Mouse (Mus musculus) hindbrain, embryonic 14.5 days (tissue): ENCODE results near the gene Ndufb4. TPM values are rescaled to one million over a fixed set of nuclear protein-coding genes. Genes with fewer than 3 reads are reported as not detected.
A peak's percentile ranks its signal among the peaks of the same experiment; 100 is the strongest.
"Not testable (repeated sequence)": the region's sequence is repeated elsewhere in the genome, so short reads cannot be mapped to it uniquely, and the experiment has no call there.

ENCODE experiments used
- ATAC-seq: fragments of 200-750 bp; cut with Nextera tagmentation; 2 replicates; pipeline ENCODE4 v1.8.0; 2017; ENCODE audit warnings: moderate number of reproducible peaks, mild to moderate bottlenecking, moderate TSS enrichment, moderate library complexity; ENCODE audit not compliant: low FRiP score
- DNase-seq: peaks from one replicate; pipeline ENCODE4 v3.0.0-alpha.2; 2015; ENCODE audit warnings: low spot score
- H3K27ac ChIP-seq: fragments of 300-500 bp; sonication (generic); 2 replicates; pipeline ENCODE4 v1.5.1; 2014; ENCODE audit warnings: mild to moderate bottlenecking, moderate library complexity
- H3K27me3 ChIP-seq: fragments of 300-500 bp; sonication (generic); 2 replicates; pipeline ENCODE4 v1.6.1; 2014; ENCODE audit warnings: mild to moderate bottlenecking, low read length, mixed read lengths; ENCODE audit not compliant: control insufficient read depth, insufficient read depth
- H3K36me3 ChIP-seq: fragments of 300-500 bp; sonication (generic); replicated peaks from 2 replicates; pipeline ENCODE4 v1.6.1; 2014; ENCODE audit not compliant: control insufficient read depth, insufficient read depth
- H3K4me1 ChIP-seq: fragments of 300-500 bp; sonication (generic); replicated peaks from 2 replicates; pipeline ENCODE4 v1.6.1; 2014; ENCODE audit warnings: antibody characterized with exemption, low read length, mixed read lengths; ENCODE audit not compliant: control insufficient read depth, insufficient read depth
- H3K4me2 ChIP-seq: fragments of 300-500 bp; sonication (generic); replicated peaks from 2 replicates; pipeline ENCODE4 v1.6.1; 2014; ENCODE audit warnings: mild to moderate bottlenecking, moderate library complexity
- H3K4me3 ChIP-seq: fragments of 300-500 bp; sonication (generic); replicated peaks from 2 replicates; pipeline ENCODE4 v1.5.1; 2014; ENCODE audit warnings: mild to moderate bottlenecking, low read length
- H3K9ac ChIP-seq: fragments of 300-500 bp; sonication (generic); 2 replicates; pipeline ENCODE4 v1.6.1; 2014
- H3K9me3 ChIP-seq: fragments of 300-500 bp; sonication (generic); 2 replicates; pipeline ENCODE4 v1.6.1; 2016; ENCODE audit warnings: low read length; ENCODE audit not compliant: control insufficient read depth
- WGBS: fragments of 180-500 bp; shearing (Covaris S2); extraction: QIAGEN DNeasy Blood & Tissue Kit; methylation state at CpG from one replicate; pipeline ENCODE4 v1.1.7; 2014; 5-methylcytosine and 5-hydroxymethylcytosine counted together
- polyA plus RNA-seq: library from polyadenylated mRNA; unstranded; fragments of >200 nt; fragmentation: Nextera tagmentation; extraction: Ambion mirVana; gene quantifications from 2 replicates; pipeline ENCODE4 v1.2.1, GENCODE M21; 2014

Ndufb4 gene
- polyA plus RNA-seq, 1 experiment from 2014 or later = 69.9 TPM

- no peak overlapping the region for H3K27ac ChIP-seq
- H3K9me3 ChIP-seq = no peaks in the 10 kb centered on the region
- ATAC-seq (no peak), DNase-seq (no peak)
- no peaks in the 10 kb centered on the region for H3K4me1 ChIP-seq
- H3K36me3 ChIP-seq = peaks cover 34% of the 10 kb centered on the region
- no peak overlapping the region for H3K4me2 ChIP-seq
- no peaks in the 10 kb centered on the region for H3K27me3 ChIP-seq
- no peak overlapping the region for H3K9ac ChIP-seq
- 91% methylated on average over 3 of the region's 3 CpGs for WGBS
- no peak overlapping the region for H3K4me3 ChIP-seq
Observed at GRCm38 (mm10) chr16:37645799-37646198, 8.5 kb downstream of the Ndufb4 start.

DNA sequence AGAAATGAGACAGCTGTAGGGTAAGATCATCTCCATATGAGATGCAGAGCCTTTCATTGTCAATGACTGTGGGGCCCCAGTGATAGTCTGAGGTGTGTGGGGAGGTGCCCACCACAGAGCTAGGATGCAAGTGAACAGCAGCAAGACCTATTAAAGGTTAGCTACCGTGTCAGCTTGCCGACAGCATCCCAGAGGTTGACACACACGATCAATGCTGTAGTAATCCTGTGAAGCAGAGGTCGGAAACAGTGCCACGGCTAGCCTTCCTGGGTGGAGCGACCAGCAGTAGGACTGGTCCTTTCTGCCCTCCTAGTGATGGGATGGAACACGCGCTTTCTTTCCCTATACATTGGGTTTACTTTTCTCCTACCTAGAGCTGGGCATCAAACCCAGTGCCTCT is 9.0 kb downstream of the Ndufb4 start:
- 93% methylated on average over 8 of the region's 8 CpGs for WGBS
- no peak for ATAC-seq
- Histone ChIP-seq H3K4me2 (no peak overlapping the region), H3K9ac (no peak overlapping the region), H3K9me3 (no peaks in the 10 kb centered on the region), H3K36me3 (peaks cover 34% of the 10 kb centered on the region), H3K4me3 (no peak overlapping the region), H3K27ac (no peak overlapping the region), H3K4me1 (no peaks in the 10 kb centered on the region), H3K27me3 (no peaks in the 10 kb centered on the region)
- DNase-seq = no peak

DNA sequence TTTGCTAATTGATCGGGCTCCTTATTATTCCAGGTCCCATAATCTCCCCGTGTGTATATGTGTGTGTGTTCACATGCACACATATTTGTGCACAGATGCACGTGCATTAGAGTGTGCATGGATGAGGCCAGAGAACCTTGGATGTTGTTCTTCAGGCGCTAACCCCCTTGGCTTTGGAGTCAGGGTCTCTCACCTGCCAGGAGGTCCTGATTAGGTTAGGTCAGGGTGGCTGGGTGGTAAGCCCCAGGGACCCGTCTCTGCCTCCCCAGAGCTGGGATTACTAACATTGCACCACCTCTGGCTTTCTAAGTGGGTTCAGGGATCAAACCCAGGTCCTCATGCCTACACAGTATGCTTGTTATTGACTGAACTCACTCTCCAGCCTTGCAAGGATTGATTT is 9.8 kb downstream of the Ndufb4 start:
- no peak overlapping the region for H3K9ac ChIP-seq
- DNase-seq = no peak
- H3K27me3 ChIP-seq = no peaks in the 10 kb centered on the region
- no peak overlapping the region for H3K4me2 ChIP-seq
- H3K4me1 ChIP-seq = no peaks in the 10 kb centered on the region
- H3K36me3 ChIP-seq = peaks cover 34% of the 10 kb centered on the region
- no peak for ATAC-seq
- H3K9me3 ChIP-seq = no peaks in the 10 kb centered on the region
- no peak overlapping the region for H3K4me3 ChIP-seq
- WGBS = 92% methylated on average over 5 of the region's 5 CpGs
- H3K27ac ChIP-seq = no peak overlapping the region

DNA sequence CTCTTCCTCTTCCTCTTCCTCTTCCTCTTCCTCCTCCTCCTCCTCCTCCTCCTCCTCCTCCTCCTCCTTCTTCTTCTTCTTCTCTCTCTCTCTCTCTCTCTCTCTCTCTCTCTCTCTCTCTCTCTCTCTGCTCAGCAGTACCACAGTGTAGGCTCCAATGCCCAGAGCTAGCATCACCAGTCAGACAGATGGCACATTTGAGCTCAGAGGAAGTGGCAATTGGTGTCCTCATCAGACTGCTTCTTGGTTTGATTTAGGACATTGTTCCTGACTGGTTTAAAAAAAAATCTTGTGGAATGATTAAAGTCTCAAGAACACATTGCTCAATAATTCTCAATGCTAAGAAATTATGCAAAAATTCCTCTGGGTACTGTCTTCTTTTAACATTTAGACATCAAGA is 13.7 kb downstream of the Ndufb4 start:
- not testable (repeated sequence) for H3K9me3 ChIP-seq, DNase-seq, H3K4me3 ChIP-seq, H3K36me3 ChIP-seq, H3K27me3 ChIP-seq, ATAC-seq, H3K4me2 ChIP-seq, H3K27ac ChIP-seq, H3K4me1 ChIP-seq, H3K9ac ChIP-seq

- ATAC-seq = no peak
- no peak overlapping the region for H3K27ac ChIP-seq
Observed at GRCm38 (mm10) chr16:37637802-37638201, 16.5 kb downstream of the Ndufb4 start.

GRCm38 (mm10) chr16:37636107-37636506 is 18.1 kb downstream of the Ndufb4 start:
- Histone ChIP-seq H3K4me3 (no peak overlapping the region), H3K4me2 (no peak overlapping the region), H3K9ac (no peak overlapping the region), H3K27ac (no peak overlapping the region), H3K9me3 (no peaks in the 10 kb centered on the region), H3K36me3 (no peaks in the 10 kb centered on the region), H3K4me1 (no peaks in the 10 kb centered on the region), H3K27me3 (no peaks in the 10 kb centered on the region)
- 66% methylated on average over 6 of the region's 6 CpGs for WGBS
- DNase-seq (no peak), ATAC-seq (no peak)

More at GRCm38 (mm10) chr16:37637802-37638201, 16.5 kb downstream of the Ndufb4 start:
- no peak overlapping the region for H3K4me2 ChIP-seq
- no peaks in the 10 kb centered on the region for H3K4me1 ChIP-seq
- H3K9me3 ChIP-seq = no peaks in the 10 kb centered on the region
- H3K27me3 ChIP-seq = no peaks in the 10 kb centered on the region
- H3K4me3 ChIP-seq = no peak overlapping the region
- no peak for DNase-seq
- H3K36me3 ChIP-seq = no peaks in the 10 kb centered on the region
- no peak overlapping the region for H3K9ac ChIP-seq

- ATAC-seq = no peak
- H3K4me3 ChIP-seq = no peak overlapping the region
- H3K9ac ChIP-seq = no peak overlapping the region
- no peak overlapping the region for H3K4me2 ChIP-seq
- no peak for DNase-seq
- H3K27me3 ChIP-seq = no peaks in the 10 kb centered on the region
- H3K9me3 ChIP-seq = no peaks in the 10 kb centered on the region
- no peaks in the 10 kb centered on the region for H3K36me3 ChIP-seq
- no peak overlapping the region for H3K27ac ChIP-seq
- no peaks in the 10 kb centered on the region for H3K4me1 ChIP-seq
- 97% methylated on average over 1 of the region's 1 CpGs for WGBS
Observed at GRCm38 (mm10) chr16:37635095-37635494, 19.2 kb downstream of the Ndufb4 start.

DNA sequence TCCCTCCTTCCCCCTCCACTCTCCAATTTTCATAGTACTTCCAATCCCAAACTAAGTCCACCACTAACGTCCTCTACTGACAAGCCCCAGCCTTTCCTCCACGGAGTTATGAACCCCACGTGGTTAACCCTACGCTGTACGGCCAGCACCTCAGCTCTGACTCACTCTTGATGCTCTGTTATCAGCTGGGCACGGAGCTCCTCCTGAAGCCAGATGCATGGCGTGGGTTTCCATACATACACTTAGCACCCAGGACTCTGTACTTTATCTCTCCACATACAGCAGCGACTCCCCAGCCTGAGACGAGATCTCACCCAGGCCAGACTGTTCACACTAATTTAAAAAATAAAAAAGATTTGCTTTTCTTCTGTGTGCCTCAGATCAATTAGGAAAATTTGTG is 19.7 kb downstream of the Ndufb4 start:
- DNase-seq (no peak), ATAC-seq (no peak)
- Histone ChIP-seq H3K36me3 (no peaks in the 10 kb centered on the region), H3K9me3 (no peaks in the 10 kb centered on the region), H3K4me3 (no peak overlapping the region), H3K27ac (no peak overlapping the region), H3K27me3 (no peaks in the 10 kb centered on the region), H3K4me1 (no peaks in the 10 kb centered on the region; the same call in 1 of the 2 replicates), H3K9ac (no peak overlapping the region), H3K4me2 (no peak overlapping the region)
- WGBS = 75% methylated on average over 9 of the region's 9 CpGs

GRCm38 (mm10) chr16:37629011-37629410 is 25.2 kb downstream of the Ndufb4 start:
- H3K27ac ChIP-seq = peak overlapping the region; percentile 38
- H3K9me3 ChIP-seq = no peaks in the 10 kb centered on the region
- H3K4me2 ChIP-seq = no peak overlapping the region
- H3K4me1 ChIP-seq = no peaks in the 10 kb centered on the region; the same call in 1 of the 2 replicates
- WGBS = 62% methylated on average over 7 of the region's 7 CpGs
- no peak overlapping the region for H3K4me3 ChIP-seq
- ATAC-seq = no peak
- no peaks in the 10 kb centered on the region for H3K36me3 ChIP-seq
- H3K9ac ChIP-seq = no peak overlapping the region
- no peaks in the 10 kb centered on the region for H3K27me3 ChIP-seq
- DNase-seq = peak; percentile 57

DNA sequence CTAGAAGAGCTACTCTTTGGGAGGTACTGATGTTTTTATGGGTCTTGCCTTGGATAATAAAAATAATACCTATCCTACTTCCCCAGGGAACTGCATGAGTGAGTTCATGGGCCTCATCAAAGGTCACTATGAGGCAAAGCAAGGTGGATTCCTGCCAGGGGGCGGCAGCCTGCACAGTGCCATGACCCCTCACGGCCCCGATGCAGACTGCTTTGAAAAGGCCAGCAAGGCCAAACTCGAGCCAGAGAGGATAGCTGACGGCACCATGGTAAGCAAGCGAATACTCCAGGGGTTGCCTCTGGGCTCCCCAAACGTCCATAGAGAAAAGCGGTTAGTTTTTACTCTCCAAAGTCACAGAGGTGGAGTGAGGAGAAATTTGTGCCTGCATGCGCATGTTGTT is 25.9 kb downstream of the Ndufb4 start:
- ATAC-seq = no peak
- Histone ChIP-seq H3K9ac (no peak overlapping the region), H3K27ac (no peak overlapping the region)

More for the DNA sequence above, 25.9 kb downstream of the Ndufb4 start:
- Histone ChIP-seq H3K36me3 (no peaks in the 10 kb centered on the region), H3K4me2 (no peak overlapping the region), H3K4me1 (no peaks in the 10 kb centered on the region; the same call in 1 of the 2 replicates), H3K27me3 (no peaks in the 10 kb centered on the region), H3K4me3 (no peak overlapping the region), H3K9me3 (no peaks in the 10 kb centered on the region)
- no peak for DNase-seq
- 76% methylated on average over 9 of the region's 9 CpGs for WGBS
